Mouse (Mus musculus): ENCODE measurements around the gene Mark2. TPM values are rescaled to one million over a fixed set of nuclear protein-coding genes. Genes with fewer than 3 reads are reported as not detected.

Gene Mark2
- total RNA-seq, 2 experiments from 2014 or later: 38.4 to 54.1 TPM

DNA sequence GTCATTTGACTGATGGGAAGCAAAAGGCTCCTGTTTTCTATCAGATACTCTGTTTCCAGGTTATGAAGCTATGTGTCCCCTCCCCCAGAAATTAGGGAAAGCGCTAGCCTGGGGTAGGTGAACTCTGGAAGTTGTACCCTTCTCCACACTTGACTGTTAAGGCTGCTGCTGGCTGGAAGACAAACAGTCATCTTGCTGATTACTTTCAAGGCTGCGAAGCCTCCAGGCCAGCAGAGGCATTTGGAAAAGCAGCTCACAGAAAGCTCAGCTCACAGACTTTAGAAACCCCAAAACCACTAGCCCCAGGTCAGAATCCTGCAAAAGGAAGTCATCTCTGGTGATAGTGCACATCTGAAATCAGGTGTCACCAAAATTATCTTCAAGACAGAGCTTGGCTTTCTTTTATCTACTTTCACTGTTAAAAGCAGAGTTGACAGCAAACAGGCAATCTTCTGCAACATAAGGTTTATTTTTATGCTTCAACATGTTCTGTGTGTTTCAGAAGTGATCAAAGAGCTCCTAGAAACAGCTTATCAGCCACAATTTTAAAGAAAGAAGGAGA, 3.8 kb downstream of the Mark2 start:
- ATAC-seq (replicated peaks; ENCODE audit: low FRiP score, poor library complexity, severe bottlenecking): no peak

DNA sequence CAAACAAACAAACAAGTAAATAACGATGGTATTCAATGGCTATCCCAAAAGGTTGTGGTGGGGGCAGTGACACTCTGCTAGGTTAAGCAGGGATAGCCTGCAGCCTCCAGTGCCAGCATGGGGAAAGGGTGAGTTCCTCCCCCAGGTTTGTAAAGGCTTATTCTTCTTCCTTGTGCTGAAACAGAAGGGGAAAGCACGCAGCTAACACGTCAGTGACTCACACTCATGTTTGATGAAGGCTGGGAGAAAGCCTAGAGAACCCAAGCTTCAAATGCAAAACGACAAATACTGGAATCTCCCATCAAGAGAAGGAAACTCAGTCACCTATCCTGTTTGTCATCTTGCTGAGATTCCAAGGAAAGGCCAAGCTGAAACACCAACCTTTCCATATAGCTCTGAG, 6.0 kb downstream of the Mark2 start:
- no peak for ATAC-seq (replicated peaks; ENCODE audit: low FRiP score, poor library complexity, severe bottlenecking)

DNA sequence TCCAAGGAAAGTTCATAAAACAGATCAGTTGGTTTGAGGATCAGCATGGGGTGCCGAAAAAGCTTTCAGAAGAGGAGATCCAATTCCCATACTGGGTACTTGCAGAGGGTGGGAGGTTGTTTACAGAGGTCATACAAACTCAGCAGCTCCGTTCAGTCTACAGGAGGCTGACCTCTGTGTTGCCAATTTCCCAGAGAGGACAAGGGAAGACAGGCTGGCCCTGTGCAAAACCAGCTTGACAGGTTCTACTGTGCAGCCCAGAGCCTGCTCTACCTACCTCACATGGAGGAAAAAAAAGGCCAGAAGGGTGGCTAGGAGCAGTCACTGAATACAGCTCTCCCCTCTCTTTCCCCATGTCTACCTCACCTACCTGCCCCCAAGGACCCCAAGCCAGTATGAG, 7.6 kb downstream of the Mark2 start:
- no peak for ATAC-seq (replicated peaks; ENCODE audit: low FRiP score, poor library complexity, severe bottlenecking)

DNA sequence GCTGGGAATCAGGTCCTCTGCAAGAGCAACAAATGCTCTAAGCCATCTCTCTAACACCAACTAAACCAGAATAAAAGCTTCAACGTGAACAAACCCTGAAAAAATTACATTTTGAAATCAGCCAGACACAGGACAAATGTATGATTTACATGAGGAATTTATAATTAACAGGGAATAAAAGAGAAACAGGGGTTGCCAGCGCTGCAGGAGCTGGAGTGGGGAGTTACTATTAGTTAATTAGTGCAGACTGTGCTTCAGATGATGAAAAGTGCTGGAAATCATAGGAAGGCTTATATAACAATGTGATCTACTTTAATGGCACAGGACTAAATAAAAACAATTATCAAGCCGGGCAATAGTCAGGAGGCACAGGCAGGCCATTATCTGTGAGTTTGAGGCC, 20.3 kb downstream of the Mark2 start:
- no peak for ATAC-seq (replicated peaks; ENCODE audit: low FRiP score, poor library complexity, severe bottlenecking)

DNA sequence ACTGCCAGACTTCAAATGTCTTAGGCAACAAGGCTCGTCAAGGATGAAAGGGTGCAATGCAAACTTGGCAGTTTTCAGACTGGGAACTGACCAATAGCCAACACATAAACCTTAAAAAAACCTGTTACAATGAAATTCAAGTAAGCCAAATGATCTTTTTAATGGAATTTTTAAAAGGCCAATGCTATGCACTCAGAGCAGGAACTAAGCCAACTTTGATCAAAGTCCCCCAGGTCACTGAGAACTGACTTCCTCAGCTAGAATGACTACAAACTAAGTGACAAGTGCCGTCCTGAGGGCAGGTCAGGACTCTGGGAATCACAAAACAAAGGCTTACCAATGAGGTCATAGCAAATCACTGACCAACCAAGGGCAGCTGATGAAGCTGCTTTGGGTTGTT, 21.5 kb downstream of the Mark2 start:
- ATAC-seq (replicated peaks; ENCODE audit: low FRiP score, poor library complexity, severe bottlenecking): no peak

DNA sequence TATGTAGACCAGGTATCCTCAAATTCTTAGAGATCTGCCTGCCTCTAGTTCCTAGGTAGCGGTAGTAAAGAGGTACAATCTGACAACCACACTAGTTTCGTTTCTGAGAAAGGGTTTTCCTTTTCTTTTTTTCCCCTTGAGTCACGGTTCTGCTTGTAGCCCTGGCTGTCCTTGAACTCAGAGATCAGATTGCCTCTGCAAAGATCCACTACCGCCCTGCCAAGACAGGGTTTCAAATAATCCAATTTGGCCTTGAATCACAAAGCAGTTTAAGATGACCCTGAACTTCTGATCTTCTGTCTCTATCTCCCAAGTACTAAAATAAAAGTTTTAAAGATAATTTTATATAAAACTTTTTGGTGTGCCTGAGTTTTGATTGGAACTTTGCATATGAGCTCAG, 23.9 kb downstream of the Mark2 start:
- ATAC-seq (replicated peaks; ENCODE audit: low FRiP score, poor library complexity, severe bottlenecking): no peak

GRCm38 (mm10) chr19:7316822-7317221, 24.8 kb downstream of the Mark2 start:
- no peak for ATAC-seq (replicated peaks; ENCODE audit: low FRiP score, poor library complexity, severe bottlenecking)

DNA sequence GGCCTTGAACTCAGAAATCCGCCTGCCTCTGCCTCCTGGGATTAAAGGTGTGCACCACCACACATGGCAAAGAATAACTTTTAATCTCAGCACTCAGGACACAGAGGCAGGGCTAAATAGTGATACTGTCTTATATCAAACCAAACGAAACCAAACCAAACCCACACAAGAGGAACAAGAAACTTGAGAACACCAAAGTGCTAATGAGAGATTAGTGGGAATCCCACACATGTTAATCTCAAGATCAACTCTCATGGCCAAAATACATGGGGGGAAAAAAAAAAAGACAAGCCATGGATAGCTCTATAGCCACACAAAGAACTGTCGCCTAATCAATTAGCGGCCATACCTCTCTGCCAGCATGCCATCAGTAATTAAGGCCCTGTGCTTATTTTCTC, 26.1 kb downstream of the Mark2 start:
- no peak for ATAC-seq (replicated peaks; ENCODE audit: low FRiP score, poor library complexity, severe bottlenecking)

GRCm38 (mm10) chr19:7314976-7315586, 26.6 kb downstream of the Mark2 start:
- no peak for ATAC-seq (replicated peaks; ENCODE audit: low FRiP score, poor library complexity, severe bottlenecking)

- ATAC-seq (replicated peaks; ENCODE audit: low FRiP score, poor library complexity, severe bottlenecking): no peak
Observed at GRCm38 (mm10) chr19:7313660-7314059, 28.0 kb downstream of the Mark2 start.

DNA sequence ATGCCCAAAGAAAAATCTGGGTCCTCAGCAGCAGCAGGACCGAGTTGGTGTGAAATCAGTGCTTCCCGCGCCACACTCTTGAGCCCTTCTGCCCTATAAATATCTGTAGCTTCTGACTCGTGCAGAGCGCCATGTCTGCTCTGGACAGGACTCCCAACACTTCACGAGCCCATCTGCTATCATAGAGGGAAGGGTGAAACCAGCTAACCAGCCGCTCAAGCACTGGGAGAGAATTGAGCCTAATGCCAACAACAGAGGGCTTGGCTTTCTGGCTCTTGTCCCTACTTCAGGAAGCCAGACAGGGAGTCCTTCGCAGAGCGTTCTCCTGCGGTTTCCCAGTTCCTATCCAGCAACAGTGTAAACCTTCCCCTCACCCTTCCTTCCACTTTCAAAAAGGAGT, 30.4 kb downstream of the Mark2 start:
- no peak for ATAC-seq (replicated peaks; ENCODE audit: low FRiP score, poor library complexity, severe bottlenecking)

- ATAC-seq (replicated peaks; ENCODE audit: low FRiP score, poor library complexity, severe bottlenecking): peak; percentile 80
Observed at GRCm38 (mm10) chr19:7310704-7311103, 31.0 kb downstream of the Mark2 start.

DNA sequence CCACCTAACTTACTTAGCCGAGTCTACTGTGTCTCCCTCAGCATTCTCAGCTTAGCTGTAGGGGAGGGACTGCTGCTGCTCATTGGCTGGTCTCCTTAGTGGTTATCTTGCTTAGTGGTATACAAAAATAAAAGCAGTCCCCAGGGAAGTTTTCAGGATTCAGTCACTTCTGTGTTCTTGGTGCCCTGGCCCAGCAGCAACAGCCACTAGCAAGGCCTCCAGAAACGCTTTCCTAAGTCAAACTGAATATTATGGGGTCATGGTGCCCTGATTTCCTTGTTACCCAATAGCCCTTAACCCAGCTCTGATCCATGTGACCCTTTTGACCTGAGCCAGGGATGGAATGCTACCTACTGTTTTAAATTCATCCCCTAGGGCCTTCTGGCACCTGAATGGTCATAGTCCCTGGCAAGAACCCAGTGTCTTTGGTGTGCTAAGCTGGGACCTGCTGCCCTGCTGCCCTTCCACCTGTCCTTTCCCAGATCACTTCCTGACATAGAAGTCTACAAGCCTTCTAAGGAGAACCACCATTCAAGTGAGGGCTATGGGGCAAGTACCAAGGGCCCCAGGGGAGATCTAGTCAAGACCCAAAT, 31.8 kb downstream of the Mark2 start:
- no peak for ATAC-seq (replicated peaks; ENCODE audit: low FRiP score, poor library complexity, severe bottlenecking)

GRCm38 (mm10) chr19:7307995-7308770, 33.5 kb downstream of the Mark2 start:
- peak; percentile 68 for ATAC-seq (replicated peaks; ENCODE audit: low FRiP score, poor library complexity, severe bottlenecking)

- ATAC-seq (replicated peaks; ENCODE audit: low FRiP score, poor library complexity, severe bottlenecking): no peak
Observed at GRCm38 (mm10) chr19:7306968-7307367, 34.7 kb downstream of the Mark2 start.

DNA sequence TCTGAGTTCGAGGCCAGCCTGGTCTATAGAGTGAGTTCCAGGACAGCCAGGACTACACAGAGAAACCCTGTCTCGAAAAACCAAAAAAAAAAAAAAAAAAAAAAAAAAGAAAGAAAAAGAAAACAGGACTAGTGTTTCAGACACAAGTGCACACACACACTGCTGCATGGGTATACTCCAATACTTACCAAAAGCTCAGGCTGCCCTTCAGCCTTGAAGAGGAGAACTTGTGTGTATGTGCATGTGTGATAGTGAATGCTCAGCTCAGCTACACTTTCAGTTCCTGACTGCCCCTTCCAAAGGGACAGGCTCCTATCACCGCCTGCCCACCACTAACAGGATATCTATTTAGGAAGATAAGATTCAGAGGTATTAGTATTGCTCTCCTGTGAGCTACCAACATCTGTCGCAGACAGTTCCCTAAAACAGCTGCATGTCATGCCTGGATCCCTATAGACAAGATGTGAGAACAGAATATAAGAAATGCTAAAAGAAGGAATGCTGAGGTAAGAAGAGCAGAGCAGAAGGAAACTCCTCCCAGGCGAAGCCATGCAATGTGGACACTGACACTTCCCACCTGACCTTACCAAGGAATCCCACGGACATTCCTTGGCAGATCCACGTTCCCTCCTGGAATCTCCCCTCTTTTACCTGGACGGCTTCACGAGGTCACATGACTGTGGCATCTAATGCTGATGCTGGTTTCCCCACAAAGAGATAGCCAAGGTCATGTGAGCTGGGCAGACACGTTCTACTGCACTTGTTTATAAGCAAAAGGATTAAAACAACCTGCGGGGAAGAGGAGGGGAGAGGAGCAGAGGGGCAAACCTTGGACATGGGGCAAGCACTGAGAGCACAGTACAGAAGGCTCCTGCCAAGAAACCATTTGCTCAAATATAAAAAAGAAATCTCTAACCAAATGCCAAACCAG, 36.0 kb downstream of the Mark2 start:
- ATAC-seq (replicated peaks; ENCODE audit: low FRiP score, poor library complexity, severe bottlenecking): no peak

GRCm38 (mm10) chr19:7304801-7305200, 36.9 kb downstream of the Mark2 start:
- no peak for ATAC-seq (replicated peaks; ENCODE audit: low FRiP score, poor library complexity, severe bottlenecking)

- ATAC-seq (replicated peaks; ENCODE audit: low FRiP score, poor library complexity, severe bottlenecking): no peak
Observed at GRCm38 (mm10) chr19:7303796-7304195, 37.9 kb downstream of the Mark2 start.

GRCm38 (mm10) chr19:7302493-7302797, 39.2 kb downstream of the Mark2 start:
- ATAC-seq (replicated peaks; ENCODE audit: low FRiP score, poor library complexity, severe bottlenecking): no peak

Data from erythroid progenitor cell, adult 5-6 weeks (primary cell).